Mouse (Mus musculus) gastrocnemius, postnatal 36 days (tissue): ENCODE data around the gene Olfr298. TPM values are rescaled to one million over a fixed set of nuclear protein-coding genes. Genes with fewer than 3 reads are reported as not detected.

ENCODE experiments used
- DNase-seq, 2 experiments: peaks; one replicate each; pipeline ENCODE4 v3.0.0; 2022
- intact Hi-C: fragments of 180-260 bp; cut with DNase I; formaldehyde crosslinking; loops from one replicate; pipeline ENCODE4 v1.15.1; 2025
- long read RNA-seq, 2 experiments: library from polyadenylated mRNA; stranded (forward); transcript quantifications; one replicate each; pipeline ENCODE4 v2.0.0; 2021
- total RNA-seq, 2 experiments: library from RNA; stranded (reverse); gene quantifications; 2 replicates each; pipeline ENCODE4 v1.2.3; 2021

Olfr298 gene
- total RNA-seq, result not detected
- long read RNA-seq, experiment 1, result 0 reads
- long read RNA-seq, experiment 2, result 0 reads

DNA sequence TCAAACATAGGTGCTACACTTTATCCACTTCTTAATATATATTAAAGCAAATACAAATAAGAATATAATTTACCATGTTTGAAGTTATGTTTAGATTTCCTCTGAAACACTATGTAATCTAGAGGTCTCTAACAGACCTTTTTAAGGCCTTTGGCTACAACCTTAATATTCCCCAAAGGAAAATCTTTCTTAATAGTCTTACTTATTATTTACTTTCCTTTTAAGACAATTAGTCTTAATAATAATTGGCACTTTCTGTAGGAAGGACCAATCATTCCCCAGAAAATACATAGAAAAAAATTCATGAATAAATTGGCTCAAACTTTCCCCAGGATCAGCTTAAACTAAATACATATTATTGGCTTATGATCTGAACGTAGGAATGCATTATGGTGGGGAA lies at the start of gene Olfr298:
TSS of gene Olfr298 (minus strand) at position 101 of the 400 bp plus-strand sequence.
- no peak for DNase-seq
- intact Hi-C loops, result no loop called here

DNA sequence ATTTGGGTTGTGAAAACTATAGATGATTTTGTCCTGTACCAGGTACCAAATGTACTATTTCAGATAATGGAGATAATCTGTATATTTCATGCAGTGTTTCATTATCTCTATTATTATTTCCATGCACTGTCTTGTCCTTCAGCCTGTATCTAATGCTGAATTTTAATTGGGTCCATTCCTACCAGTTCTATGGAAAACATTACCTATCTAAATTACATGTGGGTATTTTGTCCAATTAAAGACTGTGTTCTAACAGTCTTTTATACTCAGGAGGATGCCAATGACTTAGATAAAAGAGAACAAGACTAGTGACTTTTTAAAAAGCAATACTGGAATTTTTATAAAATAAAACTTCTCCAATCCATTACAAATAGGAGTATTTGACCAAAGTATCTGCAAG lies 27.4 kb upstream of the Olfr298 start, which contains the start of gene Olfr297:
TSS of gene Olfr297 (plus strand) at position 301 of the 400 bp plus-strand sequence.
- intact Hi-C loops, result no loop called here
- no peak for DNase-seq

GRCm38 (mm10) chr7:86459621-86460020 lies 32.7 kb downstream of the Olfr298 start, which contains the start of gene Olfr299:
Gene Olfr299, plus strand, starts transcription at chr7:86459921.
- DNase-seq, result no peak
- intact Hi-C loops, result no loop called here

Other genes with a start within 250 kb of the Olfr298 start
- not detected for gene Vmn2r76, start 246.2 kb downstream of the Olfr298 start, total RNA-seq
- gene Olfr310, start 215.3 kb downstream of the Olfr298 start, total RNA-seq, result not detected
- not detected for gene Olfr309, start 178.8 kb downstream of the Olfr298 start, total RNA-seq
- gene Olfr308, start 166.9 kb downstream of the Olfr298 start, total RNA-seq, result not detected
- not detected for gene Olfr307, start 154.9 kb downstream of the Olfr298 start, total RNA-seq
- gene Olfr305, start 125.6 kb downstream of the Olfr298 start, total RNA-seq, result not detected
- gene Olfr304, start 105.8 kb downstream of the Olfr298 start, total RNA-seq, result not detected
- gene Olfr303, start 94.7 kb downstream of the Olfr298 start, total RNA-seq, result not detected
- gene Olfr301, start 88.6 kb downstream of the Olfr298 start, total RNA-seq, result not detected
- gene Olfr299, start 32.6 kb downstream of the Olfr298 start, total RNA-seq, result not detected
- gene Olfr297, start 27.5 kb upstream of the Olfr298 start, total RNA-seq, result not detected
- gene Olfr295, start 91.4 kb upstream of the Olfr298 start, total RNA-seq, result not detected
- not detected for gene Olfr294, start 124.2 kb upstream of the Olfr298 start, total RNA-seq
- gene Olfr293, start 156.6 kb upstream of the Olfr298 start, total RNA-seq, result not detected
- gene Olfr292, start 195.8 kb upstream of the Olfr298 start, total RNA-seq, result not detected